Mouse (Mus musculus) brain, embryonic 18.5 days (tissue): Measurements from ENCODE around the gene Ctnnd2.

Experiments used
- DNase-seq: peaks from one replicate; pipeline ENCODE4 v3.0.0-alpha.2; 2012; ENCODE audit warnings: low read depth, low spot score

Gene Ctnnd2

GRCm38 (mm10) chr15:30647679-30648311 lies 475.4 kb downstream of the Ctnnd2 start:
- DNase-seq, result no peak

GRCm38 (mm10) chr15:30649964-30650363 lies 477.6 kb downstream of the Ctnnd2 start:
- DNase-seq, result no peak

GRCm38 (mm10) chr15:30655433-30655832 lies 483.0 kb downstream of the Ctnnd2 start:
- no peak for DNase-seq

GRCm38 (mm10) chr15:30657588-30657987 lies 485.2 kb downstream of the Ctnnd2 start:
- no peak for DNase-seq

- DNase-seq, result no peak
Measured at GRCm38 (mm10) chr15:30660539-30661149, 488.3 kb downstream of the Ctnnd2 start.

- no peak for DNase-seq
Measured at GRCm38 (mm10) chr15:30661689-30662422, 489.5 kb downstream of the Ctnnd2 start.

DNA sequence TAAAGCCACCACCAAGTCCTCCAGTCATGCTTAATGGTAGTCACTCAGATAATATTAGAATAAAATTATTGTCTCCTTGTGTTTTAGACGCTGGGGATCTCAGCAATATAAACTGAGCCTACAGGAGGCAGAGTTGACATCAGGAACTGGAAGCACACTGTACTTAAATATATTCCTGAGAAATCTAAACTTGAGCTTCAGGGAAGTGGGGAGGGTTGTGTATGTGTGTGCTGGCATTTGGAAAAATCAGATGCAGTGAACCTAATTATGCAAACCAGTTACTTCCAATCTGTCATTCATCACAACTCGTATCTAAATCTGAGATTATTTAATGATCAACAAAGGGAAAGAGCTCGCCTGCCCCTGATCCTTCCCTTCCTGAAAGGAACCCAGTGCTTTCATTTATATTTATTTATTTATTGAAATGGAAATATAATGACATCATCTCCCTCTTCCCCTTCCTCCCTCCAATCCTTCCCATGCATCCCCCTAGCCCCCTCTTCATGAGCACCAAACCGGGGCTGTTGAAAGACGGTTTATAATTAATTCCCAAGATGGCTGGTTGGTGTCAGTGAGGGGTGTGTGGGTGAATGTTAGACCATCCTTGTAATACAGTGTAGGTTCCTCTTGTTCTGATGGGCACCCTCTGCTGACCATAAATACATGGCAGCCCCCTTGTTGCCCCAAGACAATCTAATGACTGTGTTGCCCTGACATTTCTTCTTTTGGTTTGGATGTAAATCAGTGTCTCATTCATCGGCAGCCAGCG lies 495.6 kb downstream of the Ctnnd2 start:
- DNase-seq, result no peak

DNA sequence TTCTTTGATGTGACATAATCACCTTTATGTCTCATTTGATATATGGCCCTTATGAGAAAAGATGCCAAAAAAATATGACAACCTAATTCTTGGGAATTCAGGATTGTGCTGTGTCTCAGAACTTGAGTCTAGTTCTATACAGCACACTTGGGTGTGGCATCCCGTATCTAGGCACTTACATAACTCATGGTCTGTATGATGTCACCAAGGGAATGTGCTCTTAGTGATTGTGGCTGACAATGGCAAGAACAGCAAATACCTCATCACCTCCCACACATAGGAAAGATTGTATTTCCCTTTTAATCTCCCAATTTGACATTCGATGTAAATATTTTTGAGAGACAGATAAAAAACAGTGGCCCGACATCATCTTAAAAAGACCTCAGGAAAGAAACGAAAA lies 509.5 kb downstream of the Ctnnd2 start:
- no peak for DNase-seq

DNA sequence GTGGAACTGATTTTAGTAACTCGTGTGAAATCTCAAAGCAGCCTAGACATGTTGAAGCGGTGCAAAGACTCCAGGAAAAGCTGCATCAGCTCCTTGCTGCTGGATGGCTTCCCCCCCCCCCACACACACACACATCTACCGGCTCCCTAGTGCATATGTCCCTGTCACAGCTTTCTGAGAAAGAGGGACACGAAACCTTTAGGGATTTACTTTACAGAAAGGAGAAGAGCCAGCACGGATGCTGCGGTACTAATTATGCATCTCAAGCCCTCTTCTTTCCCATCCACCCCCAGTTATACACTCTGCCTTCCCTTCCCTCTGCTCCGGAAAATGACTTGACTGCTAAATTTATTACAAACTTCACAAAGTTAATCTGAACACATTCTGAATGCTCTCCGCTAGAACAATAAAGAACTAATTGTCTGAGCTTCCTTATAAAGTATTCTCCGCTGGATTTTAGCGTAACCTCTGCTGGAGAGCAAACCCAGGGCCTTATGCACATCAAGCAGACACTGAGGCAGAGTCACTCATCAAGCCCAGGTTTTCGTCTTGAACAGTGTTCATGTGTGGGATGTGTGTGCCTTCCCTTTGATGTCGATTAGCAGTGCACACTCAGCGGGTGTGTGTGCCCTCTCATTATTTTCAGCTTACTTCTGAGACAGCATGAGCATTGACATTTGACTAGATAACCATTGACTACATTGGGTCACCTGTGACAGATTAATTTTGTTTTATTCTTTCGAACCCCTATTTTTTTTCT lies 510.1 kb downstream of the Ctnnd2 start:
- no peak for DNase-seq

GRCm38 (mm10) chr15:30686206-30687101 lies 514.1 kb downstream of the Ctnnd2 start:
- DNase-seq, result no peak

GRCm38 (mm10) chr15:30693754-30694205 lies 521.4 kb downstream of the Ctnnd2 start:
- peak; percentile 49 for DNase-seq

DNA sequence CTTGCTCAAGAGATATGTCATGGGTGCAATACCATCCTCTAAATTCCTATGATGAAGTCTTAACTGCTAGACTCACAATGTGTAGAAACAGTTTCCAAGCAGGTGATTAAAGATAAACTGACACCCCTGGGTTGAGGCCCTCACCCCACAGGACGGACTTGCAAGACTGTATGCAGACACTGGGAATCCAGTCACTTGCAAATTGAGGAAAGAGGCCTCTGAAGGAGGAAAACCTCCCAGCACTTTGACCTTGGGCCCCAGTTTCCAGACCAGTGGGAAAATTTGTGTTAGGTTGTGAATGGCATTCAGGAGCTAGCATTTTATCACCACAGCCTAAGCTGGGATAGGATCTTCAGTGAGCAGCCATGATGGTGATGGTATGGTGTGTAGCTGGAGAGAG lies 521.9 kb downstream of the Ctnnd2 start:
- DNase-seq, result no peak

- no peak for DNase-seq
Measured at GRCm38 (mm10) chr15:30695859-30696258, 523.5 kb downstream of the Ctnnd2 start.

GRCm38 (mm10) chr15:30697356-30697755 lies 525.0 kb downstream of the Ctnnd2 start:
- DNase-seq, result no peak

DNA sequence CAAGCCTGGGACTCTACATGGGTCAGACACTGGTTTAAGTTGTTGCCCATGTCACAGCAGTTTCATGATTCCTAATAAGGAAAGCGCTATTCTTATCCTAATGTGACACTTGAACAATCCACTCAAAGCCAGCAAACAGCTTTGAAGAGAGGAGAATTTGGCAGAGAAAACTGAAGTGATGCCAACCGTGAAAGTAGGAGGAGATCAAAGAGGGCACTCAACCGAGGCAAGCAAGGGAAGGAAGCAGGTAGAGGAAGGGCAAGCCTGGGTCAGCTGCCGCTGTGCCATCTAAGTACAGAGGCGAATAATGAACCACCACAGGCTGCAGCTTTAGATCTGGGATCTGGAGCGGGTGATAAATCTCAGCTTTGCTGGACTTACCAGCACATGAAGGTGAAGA lies 528.4 kb downstream of the Ctnnd2 start:
- DNase-seq, result no peak

DNA sequence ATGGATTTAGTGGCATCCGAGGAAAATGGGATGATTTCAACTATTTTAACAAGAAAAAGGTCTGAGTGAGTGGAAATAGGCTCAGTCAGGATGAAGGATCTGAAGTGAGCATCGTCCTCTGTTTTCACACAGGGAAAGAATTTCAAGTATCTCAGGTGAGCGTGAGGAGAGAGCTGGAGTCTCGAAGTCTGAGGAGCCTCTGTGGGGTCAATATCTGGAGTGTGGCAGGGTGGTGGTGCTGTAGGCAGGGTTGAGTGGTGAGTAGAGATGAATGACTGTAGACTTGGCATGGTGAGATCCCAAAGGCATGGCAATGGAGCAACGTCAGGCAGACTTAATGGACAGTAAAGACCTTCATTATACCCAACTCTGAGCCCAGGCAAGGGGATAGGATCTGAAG lies 529.2 kb downstream of the Ctnnd2 start:
- DNase-seq, result no peak

DNA sequence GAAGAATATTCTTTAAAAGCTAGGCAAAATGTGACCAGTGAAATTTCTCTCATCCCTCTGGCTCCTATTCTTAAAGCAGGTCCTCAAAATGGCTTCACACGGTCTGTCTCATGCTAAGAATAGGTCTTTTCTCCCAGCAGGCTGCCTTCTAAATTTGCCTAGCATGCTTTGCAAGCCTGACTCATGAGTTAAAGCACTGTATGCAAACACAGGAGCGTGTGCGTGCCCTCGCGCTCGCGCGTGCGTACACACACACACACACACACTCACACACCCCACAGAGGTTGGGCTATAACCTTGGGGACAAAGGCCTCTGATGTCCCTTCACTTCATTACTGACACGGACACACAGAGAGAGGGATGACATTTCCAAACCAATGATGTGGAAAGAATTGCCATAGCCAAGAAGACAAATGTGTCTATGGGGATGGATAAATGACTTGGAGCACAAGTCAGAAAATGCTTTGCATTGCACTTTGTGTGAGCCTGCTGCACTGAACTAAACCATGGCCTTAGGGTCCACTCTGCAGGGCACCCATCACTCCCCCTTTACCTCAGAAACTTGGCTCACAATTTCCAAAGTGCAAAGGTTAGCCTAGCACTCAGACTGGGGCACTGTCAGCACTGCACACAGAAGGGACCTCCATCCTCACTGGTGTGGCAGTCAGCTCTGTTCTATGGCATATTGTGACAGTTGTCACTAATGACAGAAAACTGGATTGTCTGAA lies 536.8 kb downstream of the Ctnnd2 start:
- no peak for DNase-seq

DNA sequence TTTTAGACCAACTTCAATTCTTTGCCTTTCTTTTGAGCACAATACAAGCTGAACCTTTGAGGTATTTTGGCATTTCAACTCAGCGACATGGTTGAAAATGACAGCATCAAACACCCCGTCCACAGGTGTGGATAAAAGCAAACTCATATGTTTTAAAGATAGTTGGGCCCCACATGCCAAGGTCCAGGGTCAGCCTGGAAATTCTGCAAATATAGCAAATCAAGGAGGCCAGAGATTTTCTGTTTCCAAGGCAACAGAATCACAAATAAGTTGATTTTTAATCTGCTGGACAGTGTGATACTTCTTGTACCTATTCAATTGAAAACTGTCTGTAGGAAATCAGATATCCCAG lies 537.3 kb downstream of the Ctnnd2 start:
- DNase-seq, result no peak

- no peak for DNase-seq
Measured at GRCm38 (mm10) chr15:30714823-30715222, 542.4 kb downstream of the Ctnnd2 start.

- no peak for DNase-seq
Measured at GRCm38 (mm10) chr15:30718811-30719210, 546.4 kb downstream of the Ctnnd2 start.
